Mouse (Mus musculus): Measurements from ENCODE around the gene 4921536K21Rik.

4921536K21Rik gene

GRCm38 (mm10) chr11:3853481-3854034 is 41.3 kb downstream of the 4921536K21Rik start:
- DNase-seq, result no peak

- no peak for DNase-seq
These were observed 41.9 kb downstream of the 4921536K21Rik start for GRCm38 (mm10) chr11:3853031-3853430.

- no peak for DNase-seq
These were observed 43.0 kb downstream of the 4921536K21Rik start for GRCm38 (mm10) chr11:3851872-3852271.

GRCm38 (mm10) chr11:3850746-3851277 is 44.1 kb downstream of the 4921536K21Rik start:
- no peak for DNase-seq

GRCm38 (mm10) chr11:3850315-3850614 is 44.6 kb downstream of the 4921536K21Rik start:
- DNase-seq, result no peak

- DNase-seq, result no peak
These were observed 45.2 kb downstream of the 4921536K21Rik start for GRCm38 (mm10) chr11:3849469-3850314.

GRCm38 (mm10) chr11:3846351-3846750 is 48.5 kb downstream of the 4921536K21Rik start:
- no peak for DNase-seq

GRCm38 (mm10) chr11:3843943-3844734 is 50.8 kb downstream of the 4921536K21Rik start:
- DNase-seq, result no peak

All from thymus, adult 18-20 months (tissue).